Mouse (Mus musculus) left cerebral cortex, adult 2 months (tissue): ENCODE results near the gene Fn1. TPM values are rescaled to one million over a fixed set of nuclear protein-coding genes. Genes with fewer than 3 reads are reported as not detected.

Experiments used
- DNase-seq, 2 experiments: peaks; one replicate each; pipeline ENCODE4 v3.0.0; 2021 to 2022; ENCODE audit warnings: low spot score in 2 of 2, mixed read lengths in 1 of 2; ENCODE audit errors: extremely low spot score in 1 of 2
- H3K27ac ChIP-seq: fragments of 200-600 bp; 2 replicates; pipeline ENCODE4 v1.8.1; 2022
- H3K4me3 ChIP-seq: fragments of 200-600 bp; 2 replicates; pipeline ENCODE4 v1.8.1; 2022
- CTCF ChIP-seq: fragments of 200-600 bp; IDR thresholded peaks from 2 replicates; pipeline ENCODE4 v1.8.1; 2022; ENCODE audit warnings: antibody characterized with exemption, mild to moderate bottlenecking, moderate library complexity
- intact Hi-C: fragments of 180-260 bp; cut with DNase I; formaldehyde crosslinking; loops from one replicate; pipeline ENCODE4 v1.15.1; 2025
- total RNA-seq, 2 experiments: library from RNA; stranded (reverse); gene quantifications; 2 replicates each; pipeline ENCODE4 v1.2.3; 2021

Fn1 gene
- total RNA-seq, 2 experiments from 2014 or later = 40.8 to 52.0 TPM

- no peak for TF ChIP-seq CTCF
- no peak for DNase-seq
- intact Hi-C loops = no loop called here
- no peak overlapping the region for H3K4me3 ChIP-seq
- no peak overlapping the region for H3K27ac ChIP-seq
Measured at GRCm38 (mm10) chr1:71540437-71540836, 112.6 kb downstream of the Fn1 start.

GRCm38 (mm10) chr1:71539641-71540040 lies 113.4 kb downstream of the Fn1 start:
- DNase-seq = no peak
- intact Hi-C loops = no loop called here
- Histone ChIP-seq H3K27ac (no peak overlapping the region), H3K4me3 (no peak overlapping the region)
- no peak for TF ChIP-seq CTCF

Other genes with a start within 250 kb of the Fn1 start
- under 1 TPM; 0.20 to 0.28 TPM for gene Abca12, start 238.3 kb downstream of the Fn1 start, total RNA-seq
- gene Atic, start 96.0 kb downstream of the Fn1 start, total RNA-seq = 10 to 100 TPM; 28.6 to 33.8 TPM